Mouse (Mus musculus) adrenal gland, postnatal 4 days (tissue): ENCODE measurements around the gene Cdkn2d. TPM values are rescaled to one million over a fixed set of nuclear protein-coding genes. Genes with fewer than 3 reads are reported as not detected.
"Not testable (repeated sequence)": the region's sequence is repeated elsewhere in the genome, so short reads cannot be mapped to it uniquely, and the experiment has no call there.

ENCODE experiments used
- DNase-seq, 2 experiments: peaks; one replicate each; pipeline ENCODE4 v3.0.0; 2021 to 2022; ENCODE audit warnings: low spot score in 2 of 2, mixed read lengths in 2 of 2
- total RNA-seq, 2 experiments: library from RNA; stranded (reverse); gene quantifications; 2 replicates each; pipeline ENCODE4 v1.2.3; 2021

Cdkn2d gene
- total RNA-seq, 2 experiments from 2014 or later = 21.9 to 25.6 TPM

GRCm38 (mm10) chr9:21276307-21276706 lies 14.9 kb downstream of the Cdkn2d start:
- no peak for DNase-seq

GRCm38 (mm10) chr9:21275727-21276126 lies 15.5 kb downstream of the Cdkn2d start:
- DNase-seq = no peak

- no peak for DNase-seq
Measured at GRCm38 (mm10) chr9:21275013-21275710, 16.0 kb downstream of the Cdkn2d start.

GRCm38 (mm10) chr9:21274336-21274735 lies 16.9 kb downstream of the Cdkn2d start:
- no peak for DNase-seq

- DNase-seq = no peak
Measured at GRCm38 (mm10) chr9:21273520-21274228, 17.5 kb downstream of the Cdkn2d start.

GRCm38 (mm10) chr9:21273094-21273493 lies 18.1 kb downstream of the Cdkn2d start:
- no peak for DNase-seq

GRCm38 (mm10) chr9:21272391-21272790 lies 18.8 kb downstream of the Cdkn2d start:
- no peak for DNase-seq

GRCm38 (mm10) chr9:21269590-21269989 lies 21.6 kb downstream of the Cdkn2d start:
- not testable (repeated sequence) for DNase-seq

- no peak for DNase-seq
Measured at GRCm38 (mm10) chr9:21268305-21268704, 22.9 kb downstream of the Cdkn2d start.

GRCm38 (mm10) chr9:21266889-21267288 lies 24.3 kb downstream of the Cdkn2d start:
- no peak for DNase-seq

GRCm38 (mm10) chr9:21265611-21266010 lies 25.6 kb downstream of the Cdkn2d start:
- no peak for DNase-seq

- DNase-seq = peak; percentile 94 to 98
Measured at GRCm38 (mm10) chr9:21265000-21265561, 26.1 kb downstream of the Cdkn2d start, which contains the start of gene Atg4d. Gene Atg4d, plus strand, starts transcription at chr9:21265293.

GRCm38 (mm10) chr9:21264272-21264999 lies 26.8 kb downstream of the Cdkn2d start:
- no peak for DNase-seq

- DNase-seq = no peak
Measured at GRCm38 (mm10) chr9:21261831-21262230, 29.4 kb downstream of the Cdkn2d start.

- DNase-seq = no peak
Measured at GRCm38 (mm10) chr9:21260491-21261040, 30.6 kb downstream of the Cdkn2d start.

- not testable (repeated sequence) for DNase-seq
Measured at GRCm38 (mm10) chr9:21256349-21256748, 34.9 kb downstream of the Cdkn2d start.

GRCm38 (mm10) chr9:21254690-21255089 lies 36.5 kb downstream of the Cdkn2d start:
- DNase-seq = no peak

- no peak for DNase-seq
Measured at GRCm38 (mm10) chr9:21251116-21251735, 40.0 kb downstream of the Cdkn2d start.

- no peak for DNase-seq
Measured at GRCm38 (mm10) chr9:21250509-21250908, 40.7 kb downstream of the Cdkn2d start.

- DNase-seq = no peak
Measured at GRCm38 (mm10) chr9:21249629-21250508, 41.3 kb downstream of the Cdkn2d start.
